Mouse (Mus musculus) neural tube, embryonic 15.5 days (tissue): ENCODE data around the gene Dusp13. TPM values are rescaled to one million over a fixed set of nuclear protein-coding genes. Genes with fewer than 3 reads are reported as not detected.

Experiments used
- ATAC-seq: fragments of 200-750 bp; cut with Nextera tagmentation; 2 replicates; pipeline ENCODE4 v1.8.0; 2017; ENCODE audit warnings: mild to moderate bottlenecking, moderate TSS enrichment, moderate library complexity; ENCODE audit not compliant: low FRiP score
- H3K27ac ChIP-seq: fragments of 300-500 bp; sonication (generic); replicated peaks from 2 replicates; pipeline ENCODE4 v1.5.1; 2015; ENCODE audit warnings: mild to moderate bottlenecking, inconsistent platforms
- H3K27me3 ChIP-seq: fragments of 300-500 bp; sonication (generic); replicated peaks from 2 replicates; pipeline ENCODE4 v1.6.1; 2015; ENCODE audit warnings: inconsistent platforms
- H3K36me3 ChIP-seq: fragments of 300-500 bp; sonication (generic); 2 replicates; pipeline ENCODE4 v1.6.1; 2015; ENCODE audit warnings: inconsistent platforms
- H3K4me1 ChIP-seq: fragments of 300-500 bp; sonication (generic); 2 replicates; pipeline ENCODE4 v1.6.1; 2015; ENCODE audit warnings: inconsistent platforms
- H3K4me2 ChIP-seq: fragments of 300-500 bp; sonication (generic); 2 replicates; pipeline ENCODE4 v1.6.1; 2015; ENCODE audit warnings: inconsistent platforms, mild to moderate bottlenecking, moderate library complexity
- H3K4me3 ChIP-seq: fragments of 300-500 bp; sonication (generic); replicated peaks from 2 replicates; pipeline ENCODE4 v1.5.1; 2015; ENCODE audit warnings: mild to moderate bottlenecking, inconsistent platforms
- H3K9ac ChIP-seq: fragments of 300-500 bp; sonication (generic); replicated peaks from 2 replicates; pipeline ENCODE4 v1.6.1; 2015; ENCODE audit warnings: mild to moderate bottlenecking, inconsistent platforms
- H3K9me3 ChIP-seq: fragments of 300-500 bp; sonication (generic); replicated peaks from 2 replicates; pipeline ENCODE4 v1.6.1; 2016; ENCODE audit warnings: inconsistent platforms
- WGBS: fragments of 180-500 bp; shearing (Covaris S2); methylation state at CpG from one replicate; pipeline ENCODE4 v1.1.7; 2015; ENCODE audit warnings: mixed read lengths; 5-methylcytosine and 5-hydroxymethylcytosine counted together
- polyA plus RNA-seq: library from polyadenylated mRNA; unstranded; fragments of >200 nt; fragmentation: Nextera tagmentation; extraction: Ambion mirVana; gene quantifications from 2 replicates; pipeline ENCODE4 v1.2.1, GENCODE M21; 2015

The Dusp13 gene
- polyA plus RNA-seq, result 0.23 TPM in 1 of 2 replicates, not detected in the other

GRCm38 (mm10) chr14:21750881-21751542, at the start of gene Dusp13:
Gene Dusp13 (minus strand): TSS chr14:21751181.
- Histone ChIP-seq H3K27ac (peak within 1 kb of the TSS; percentile 92), H3K4me3 (peak within 1 kb of the TSS; percentile 93), H3K4me2 (peak within 1 kb of the TSS; percentile 68), H3K36me3 (no peaks in the 10 kb centered on the region), H3K27me3 (no peaks in the 10 kb centered on the region), H3K4me1 (peaks cover 25% of the 10 kb centered on the region), H3K9ac (peak within 1 kb of the TSS; percentile 95), H3K9me3 (no peaks in the 10 kb centered on the region)
- WGBS, result under 1% methylated on average over 25 of the region's 26 CpGs
- peak; percentile 79 for ATAC-seq

- no peak overlapping the region for H3K4me3 ChIP-seq
- WGBS, result 98% methylated on average over 4 of the region's 4 CpGs
- no peak overlapping the region for H3K9ac ChIP-seq
- H3K36me3 ChIP-seq, result peaks cover 10% of the 10 kb centered on the region
- no peak overlapping the region for H3K27ac ChIP-seq
- H3K4me1 ChIP-seq, result no peaks in the 10 kb centered on the region
- H3K9me3 ChIP-seq, result no peaks in the 10 kb centered on the region
- H3K4me2 ChIP-seq, result no peak overlapping the region
- no peak for ATAC-seq
- no peaks in the 10 kb centered on the region for H3K27me3 ChIP-seq
These were observed 49.7 kb upstream of the Dusp13 start for GRCm38 (mm10) chr14:21800641-21801040.

GRCm38 (mm10) chr14:21792250-21792649, 41.3 kb upstream of the Dusp13 start:
- H3K27ac ChIP-seq, result no peak overlapping the region
- no peak overlapping the region for H3K4me3 ChIP-seq
- no peaks in the 10 kb centered on the region for H3K27me3 ChIP-seq
- WGBS, result 94% methylated on average over 6 of the region's 6 CpGs
- H3K4me2 ChIP-seq, result no peak overlapping the region
- H3K9ac ChIP-seq, result no peak overlapping the region
- H3K9me3 ChIP-seq, result no peaks in the 10 kb centered on the region
- peaks cover 18% of the 10 kb centered on the region for H3K36me3 ChIP-seq
- ATAC-seq, result no peak
- H3K4me1 ChIP-seq, result no peaks in the 10 kb centered on the region

GRCm38 (mm10) chr14:21791722-21792121, 40.7 kb upstream of the Dusp13 start:
- Histone ChIP-seq H3K9ac (no peak overlapping the region), H3K4me1 (no peaks in the 10 kb centered on the region), H3K36me3 (peaks cover 18% of the 10 kb centered on the region), H3K9me3 (no peaks in the 10 kb centered on the region), H3K27me3 (no peaks in the 10 kb centered on the region), H3K27ac (no peak overlapping the region), H3K4me3 (no peak overlapping the region), H3K4me2 (no peak overlapping the region)
- no peak for ATAC-seq
- 94% methylated on average over 4 of the region's 4 CpGs for WGBS

- Histone ChIP-seq H3K36me3 (peaks cover 18% of the 10 kb centered on the region), H3K4me1 (no peaks in the 10 kb centered on the region), H3K27ac (no peak overlapping the region), H3K9ac (no peak overlapping the region), H3K4me2 (no peak overlapping the region), H3K4me3 (no peak overlapping the region), H3K9me3 (no peaks in the 10 kb centered on the region), H3K27me3 (no peaks in the 10 kb centered on the region)
- 92% methylated on average over 9 of the region's 9 CpGs for WGBS
- ATAC-seq, result no peak
These were observed 39.7 kb upstream of the Dusp13 start for GRCm38 (mm10) chr14:21790585-21791251.

GRCm38 (mm10) chr14:21788121-21788520, 37.1 kb upstream of the Dusp13 start:
- Histone ChIP-seq H3K36me3 (peaks cover 24% of the 10 kb centered on the region), H3K9ac (no peak overlapping the region), H3K27ac (no peak overlapping the region), H3K4me1 (no peaks in the 10 kb centered on the region), H3K4me2 (no peak overlapping the region), H3K9me3 (no peaks in the 10 kb centered on the region), H3K27me3 (no peaks in the 10 kb centered on the region), H3K4me3 (no peak overlapping the region)
- ATAC-seq, result no peak
- 94% methylated on average over 5 of the region's 5 CpGs for WGBS

- no peak for ATAC-seq
- 90% methylated on average over 3 of the region's 3 CpGs for WGBS
- H3K27me3 ChIP-seq, result no peaks in the 10 kb centered on the region
These were observed 36.4 kb upstream of the Dusp13 start for GRCm38 (mm10) chr14:21787374-21787773.

GRCm38 (mm10) chr14:21786500-21786899, 35.5 kb upstream of the Dusp13 start:
- no peak for ATAC-seq

More at GRCm38 (mm10) chr14:21787374-21787773, 36.4 kb upstream of the Dusp13 start:
- H3K4me3 ChIP-seq, result no peak overlapping the region
- peaks cover 21% of the 10 kb centered on the region for H3K36me3 ChIP-seq
- H3K4me1 ChIP-seq, result no peaks in the 10 kb centered on the region
- no peak overlapping the region for H3K27ac ChIP-seq
- H3K4me2 ChIP-seq, result no peak overlapping the region
- H3K9ac ChIP-seq, result no peak overlapping the region
- no peaks in the 10 kb centered on the region for H3K9me3 ChIP-seq

GRCm38 (mm10) chr14:21776201-21776600, 25.2 kb upstream of the Dusp13 start:
- peaks cover 22% of the 10 kb centered on the region for H3K36me3 ChIP-seq
- H3K27ac ChIP-seq, result no peak overlapping the region
- H3K4me1 ChIP-seq, result no peaks in the 10 kb centered on the region
- no peaks in the 10 kb centered on the region for H3K9me3 ChIP-seq
- ATAC-seq, result no peak
- no peak overlapping the region for H3K4me3 ChIP-seq
- H3K27me3 ChIP-seq, result no peaks in the 10 kb centered on the region
- H3K9ac ChIP-seq, result no peak overlapping the region
- WGBS, result 89% methylated on average over 4 of the region's 4 CpGs
- no peak overlapping the region for H3K4me2 ChIP-seq

More at GRCm38 (mm10) chr14:21786500-21786899, 35.5 kb upstream of the Dusp13 start:
- no peak overlapping the region for H3K4me2 ChIP-seq
- H3K9me3 ChIP-seq, result no peaks in the 10 kb centered on the region
- 93% methylated on average over 4 of the region's 4 CpGs for WGBS
- no peak overlapping the region for H3K27ac ChIP-seq
- H3K36me3 ChIP-seq, result peaks cover 17% of the 10 kb centered on the region
- H3K4me3 ChIP-seq, result no peak overlapping the region
- no peaks in the 10 kb centered on the region for H3K4me1 ChIP-seq
- no peak overlapping the region for H3K9ac ChIP-seq
- H3K27me3 ChIP-seq, result no peaks in the 10 kb centered on the region

GRCm38 (mm10) chr14:21773946-21774345, 23.0 kb upstream of the Dusp13 start:
- Histone ChIP-seq H3K36me3 (peaks cover 12% of the 10 kb centered on the region), H3K9ac (no peak overlapping the region), H3K4me1 (no peaks in the 10 kb centered on the region), H3K4me3 (no peak overlapping the region), H3K27me3 (no peaks in the 10 kb centered on the region), H3K27ac (no peak overlapping the region), H3K9me3 (no peaks in the 10 kb centered on the region), H3K4me2 (no peak overlapping the region)
- 74% methylated on average over 2 of the region's 2 CpGs for WGBS
- no peak for ATAC-seq

- ATAC-seq, result no peak
- Histone ChIP-seq H3K9me3 (no peaks in the 10 kb centered on the region), H3K36me3 (peaks cover 8% of the 10 kb centered on the region), H3K4me3 (no peak overlapping the region), H3K27me3 (no peaks in the 10 kb centered on the region), H3K4me2 (no peak overlapping the region), H3K9ac (no peak overlapping the region), H3K4me1 (peaks cover 7% of the 10 kb centered on the region; the same call in 1 of the 2 replicates), H3K27ac (no peak overlapping the region)
- 69% methylated on average over 11 of the region's 11 CpGs for WGBS
These were observed 21.7 kb upstream of the Dusp13 start for GRCm38 (mm10) chr14:21772506-21773281.
